Mouse (Mus musculus) midbrain, embryonic 15.5 days (tissue): ENCODE measurements around the gene Rps6kc1. TPM values are rescaled to one million over a fixed set of nuclear protein-coding genes. Genes with fewer than 3 reads are reported as not detected.

Source experiments
- ATAC-seq: fragments of 200-750 bp; cut with Nextera tagmentation; replicated peaks from 2 replicates; pipeline ENCODE4 v1.8.0; 2017; ENCODE audit warnings: moderate TSS enrichment
- H3K27ac ChIP-seq: fragments of 300-500 bp; sonication (generic); 2 replicates; pipeline ENCODE4 v1.5.1; 2015; ENCODE audit warnings: mild to moderate bottlenecking, inconsistent platforms
- H3K27me3 ChIP-seq: fragments of 300-500 bp; sonication (generic); replicated peaks from 2 replicates; pipeline ENCODE4 v1.6.1; 2015; ENCODE audit warnings: inconsistent platforms
- H3K36me3 ChIP-seq: fragments of 300-500 bp; sonication (generic); replicated peaks from 2 replicates; pipeline ENCODE4 v1.6.1; 2015; ENCODE audit warnings: inconsistent platforms
- H3K4me1 ChIP-seq: fragments of 300-500 bp; sonication (generic); 2 replicates; pipeline ENCODE4 v1.6.1; 2015; ENCODE audit warnings: inconsistent platforms
- H3K4me2 ChIP-seq: fragments of 300-500 bp; sonication (generic); 2 replicates; pipeline ENCODE4 v1.6.1; 2015; ENCODE audit warnings: inconsistent platforms, mild to moderate bottlenecking, moderate library complexity
- H3K4me3 ChIP-seq: fragments of 300-500 bp; sonication (generic); 2 replicates; pipeline ENCODE4 v1.5.1; 2015; ENCODE audit warnings: mild to moderate bottlenecking, inconsistent platforms
- H3K9ac ChIP-seq: fragments of 300-500 bp; sonication (generic); 2 replicates; pipeline ENCODE4 v1.6.1; 2015; ENCODE audit warnings: mild to moderate bottlenecking, inconsistent platforms
- H3K9me3 ChIP-seq: fragments of 300-500 bp; sonication (generic); 2 replicates; pipeline ENCODE4 v1.6.1; 2016; ENCODE audit warnings: inconsistent platforms
- WGBS: fragments of 180-500 bp; shearing (Covaris S2); methylation state at CpG from one replicate; pipeline ENCODE4 v1.1.7; 2015; ENCODE audit warnings: mixed read lengths; 5-methylcytosine and 5-hydroxymethylcytosine counted together
- polyA plus RNA-seq: library from polyadenylated mRNA; unstranded; fragments of >200 nt; fragmentation: Nextera tagmentation; extraction: Ambion mirVana; gene quantifications from 2 replicates; pipeline ENCODE4 v1.2.1, GENCODE M21; 2015

The Rps6kc1 gene
- polyA plus RNA-seq, 1 experiment from 2014 or later: 36.9 TPM

GRCm38 (mm10) chr1:190655081-190655480 lies 256.5 kb downstream of the Rps6kc1 start:
- Histone ChIP-seq H3K9me3 (no peaks in the 10 kb centered on the region), H3K4me2 (no peak overlapping the region), H3K4me1 (peaks cover 19% of the 10 kb centered on the region), H3K9ac (no peak overlapping the region), H3K36me3 (no peaks in the 10 kb centered on the region), H3K4me3 (no peak overlapping the region), H3K27me3 (no peaks in the 10 kb centered on the region), H3K27ac (peak overlapping the region; percentile 42; the same call in 1 of the 2 replicates)
- 80% methylated on average over 7 of the region's 7 CpGs for WGBS
- ATAC-seq: no peak

- H3K4me3 ChIP-seq: no peak overlapping the region
- H3K36me3 ChIP-seq: no peaks in the 10 kb centered on the region
- H3K4me2 ChIP-seq: no peak overlapping the region
- H3K4me1 ChIP-seq: peaks cover 19% of the 10 kb centered on the region
- no peak overlapping the region for H3K9ac ChIP-seq
- WGBS: 78% methylated on average over 6 of the region's 6 CpGs
- H3K27me3 ChIP-seq: no peaks in the 10 kb centered on the region
- no peak; the same call in 1 of the 2 replicates for ATAC-seq
- no peaks in the 10 kb centered on the region for H3K9me3 ChIP-seq
- peak overlapping the region; percentile 42; the same call in 1 of the 2 replicates for H3K27ac ChIP-seq
These were observed 256.9 kb downstream of the Rps6kc1 start for GRCm38 (mm10) chr1:190654694-190655001.

- H3K9me3 ChIP-seq: no peaks in the 10 kb centered on the region
- peak overlapping the region; percentile 48; the same call in 1 of the 2 replicates for H3K27ac ChIP-seq
- no peak overlapping the region for H3K4me3 ChIP-seq
- peaks cover 19% of the 10 kb centered on the region for H3K4me1 ChIP-seq
- no peaks in the 10 kb centered on the region for H3K36me3 ChIP-seq
- WGBS: 68% methylated on average over 20 of the region's 20 CpGs
- no peak overlapping the region for H3K4me2 ChIP-seq
- ATAC-seq: peak; percentile 54; the same call in 1 of the 2 replicates
- no peaks in the 10 kb centered on the region for H3K27me3 ChIP-seq
- no peak overlapping the region for H3K9ac ChIP-seq
These were observed 257.4 kb downstream of the Rps6kc1 start for GRCm38 (mm10) chr1:190653989-190654693.

GRCm38 (mm10) chr1:190653081-190653480 lies 258.5 kb downstream of the Rps6kc1 start:
- Histone ChIP-seq H3K27ac (no peak overlapping the region), H3K9ac (no peak overlapping the region), H3K9me3 (no peaks in the 10 kb centered on the region), H3K36me3 (no peaks in the 10 kb centered on the region), H3K4me1 (peaks cover 19% of the 10 kb centered on the region; the same call in 1 of the 2 replicates), H3K4me3 (no peak overlapping the region), H3K4me2 (no peak overlapping the region), H3K27me3 (no peaks in the 10 kb centered on the region)
- WGBS: 78% methylated on average over 6 of the region's 6 CpGs
- no peak for ATAC-seq

Other genes starting within 250 kb of the Rps6kc1 start
- gene Angel2, start 13.3 kb upstream of the Rps6kc1 start, polyA plus RNA-seq: 51.5 and 53.2 TPM in 2 replicates
- gene Vash2, start 67.5 kb upstream of the Rps6kc1 start, polyA plus RNA-seq: 78.1 and 85.0 TPM in 2 replicates
- gene Flvcr1, start 114.4 kb upstream of the Rps6kc1 start, polyA plus RNA-seq: 8.6 and 8.7 TPM in 2 replicates
- not detected in 2 replicates for gene Spata45, start 124.9 kb upstream of the Rps6kc1 start, polyA plus RNA-seq
- 11.8 and 17.4 TPM in 2 replicates for gene Tatdn3, start 151.2 kb upstream of the Rps6kc1 start, polyA plus RNA-seq
- gene Nsl1, start 151.2 kb upstream of the Rps6kc1 start, polyA plus RNA-seq: 4.1 and 5.1 TPM in 2 replicates
- 0.84 and 1.2 TPM in 2 replicates for gene Batf3, start 186.1 kb upstream of the Rps6kc1 start, polyA plus RNA-seq